Mouse (Mus musculus) lung, embryonic 14.5 days (tissue): ENCODE results near the gene Kdelc1. TPM values are rescaled to one million over a fixed set of nuclear protein-coding genes. Genes with fewer than 3 reads are reported as not detected.
A peak's percentile ranks its signal among the peaks of the same experiment; 100 is the strongest.

Experiments
- ATAC-seq: fragments of 200-750 bp; cut with Nextera tagmentation; 2 replicates; pipeline ENCODE4 v1.8.0; 2017; ENCODE audit warnings: mild to moderate bottlenecking, moderate TSS enrichment, moderate library complexity; ENCODE audit not compliant: insufficient read depth
- DNase-seq: peaks from one replicate; pipeline ENCODE4 v3.0.0-alpha.2; 2015
- H3K27ac ChIP-seq: fragments of 300-500 bp; sonication (generic); 2 replicates; pipeline ENCODE4 v1.5.1; 2014; ENCODE audit warnings: low read depth, mild to moderate bottlenecking, moderate library complexity
- H3K27me3 ChIP-seq: fragments of 300-500 bp; sonication (generic); 2 replicates; pipeline ENCODE4 v1.6.1; 2014; ENCODE audit warnings: low read length, control low read depth; ENCODE audit not compliant: insufficient read depth
- H3K36me3 ChIP-seq: fragments of 300-500 bp; sonication (generic); 2 replicates; pipeline ENCODE4 v1.6.1; 2014; ENCODE audit warnings: control low read depth; ENCODE audit not compliant: insufficient read depth
- H3K4me1 ChIP-seq: fragments of 300-500 bp; sonication (generic); 2 replicates; pipeline ENCODE4 v1.6.1; 2014; ENCODE audit warnings: antibody characterized with exemption, control low read depth; ENCODE audit not compliant: insufficient read depth
- H3K4me2 ChIP-seq: fragments of 300-500 bp; sonication (generic); 2 replicates; pipeline ENCODE4 v1.6.1; 2014; ENCODE audit warnings: mild to moderate bottlenecking
- H3K4me3 ChIP-seq: fragments of 300-500 bp; sonication (generic); 2 replicates; pipeline ENCODE4 v1.5.1; 2014; ENCODE audit warnings: low read depth, low read length
- H3K9ac ChIP-seq: fragments of 300-500 bp; sonication (generic); 2 replicates; pipeline ENCODE4 v1.6.1; 2014
- H3K9me3 ChIP-seq: fragments of 300-500 bp; sonication (generic); 2 replicates; pipeline ENCODE4 v1.6.1; 2016; ENCODE audit warnings: low read depth, low read length, control low read depth
- CTCF ChIP-seq: IDR thresholded peaks from 2 replicates; pipeline ENCODE4 v1.5.1; 2016; ENCODE audit warnings: antibody characterized with exemption, low read depth
- WGBS: fragments of 180-500 bp; shearing (Covaris S2); extraction: QIAGEN DNeasy Blood & Tissue Kit; methylation state at CpG from one replicate; pipeline ENCODE4 v1.1.7; 2014; 5-methylcytosine and 5-hydroxymethylcytosine counted together
- polyA plus RNA-seq: library from polyadenylated mRNA; unstranded; fragments of >200 nt; fragmentation: Nextera tagmentation; extraction: Ambion mirVana; gene quantifications from 2 replicates; pipeline ENCODE4 v1.2.1, GENCODE M21; 2014

The Kdelc1 gene
- polyA plus RNA-seq, 1 experiment from 2014 or later = 71.2 TPM

GRCm38 (mm10) chr1:44147563-44148381 lies 29.2 kb upstream of the Kdelc1 start, which contains the start of gene Ercc5:
Gene Ercc5, plus strand, starts transcription at chr1:44147744.
- Histone ChIP-seq H3K27me3 (no peaks in the 10 kb centered on the region), H3K9ac (peak within 1 kb of the TSS; percentile 88), H3K27ac (peak within 1 kb of the TSS; percentile 98), H3K36me3 (peaks cover 17% of the 10 kb centered on the region), H3K4me3 (peak within 1 kb of the TSS; percentile 86), H3K4me2 (peak within 1 kb of the TSS; percentile 78), H3K4me1 (no peaks in the 10 kb centered on the region), H3K9me3 (no peaks in the 10 kb centered on the region)
- peak; percentile 94 for DNase-seq
- under 1% methylated on average over 66 of the region's 66 CpGs for WGBS
- 0 out of 2 replicates have a peak, but pooled peaks have one; percentile 2 for TF ChIP-seq CTCF
- ATAC-seq = peak; percentile 98

DNA sequence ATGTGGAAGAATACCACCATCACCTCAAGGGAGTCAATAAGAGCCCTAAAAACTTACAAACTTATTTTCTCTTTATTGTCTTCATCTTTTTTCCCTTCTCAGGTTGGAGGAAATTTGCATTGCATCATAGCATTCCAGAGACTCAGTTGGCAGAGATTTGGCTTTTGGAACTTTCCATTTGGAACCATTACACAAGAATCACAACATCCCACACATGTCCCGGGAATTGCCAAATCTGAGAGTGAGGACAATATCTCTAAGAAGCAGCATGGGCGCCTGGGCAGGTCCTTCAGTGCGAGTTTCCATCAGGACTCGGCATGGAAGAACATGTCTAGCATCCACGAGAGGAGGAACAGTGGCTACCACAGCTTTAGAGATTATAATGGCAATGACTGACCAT lies 24.1 kb upstream of the Kdelc1 start:
- no peak overlapping the region for H3K4me2 ChIP-seq

GRCm38 (mm10) chr1:44140232-44140631 lies 21.6 kb upstream of the Kdelc1 start:
- Histone ChIP-seq H3K9me3 (no peaks in the 10 kb centered on the region), H3K27me3 (no peaks in the 10 kb centered on the region), H3K27ac (no peak overlapping the region), H3K9ac (no peak overlapping the region), H3K4me1 (no peaks in the 10 kb centered on the region), H3K4me2 (no peak overlapping the region), H3K36me3 (peaks cover 51% of the 10 kb centered on the region), H3K4me3 (no peak overlapping the region)
- ATAC-seq (no peak), DNase-seq (no peak)
- TF ChIP-seq CTCF = no peak
- 37% methylated on average over 4 of the region's 4 CpGs for WGBS

More for the DNA sequence above, 24.1 kb upstream of the Kdelc1 start:
- H3K27ac ChIP-seq = no peak overlapping the region
- no peaks in the 10 kb centered on the region for H3K9me3 ChIP-seq
- H3K4me1 ChIP-seq = no peaks in the 10 kb centered on the region
- TF ChIP-seq CTCF = no peak
- H3K9ac ChIP-seq = no peak overlapping the region
- 86% methylated on average over 5 of the region's 5 CpGs for WGBS
- peaks cover 46% of the 10 kb centered on the region for H3K36me3 ChIP-seq
- no peak overlapping the region for H3K4me3 ChIP-seq
- no peaks in the 10 kb centered on the region for H3K27me3 ChIP-seq
- no peak for ATAC-seq
- no peak for DNase-seq

GRCm38 (mm10) chr1:44129929-44130581 lies 11.4 kb upstream of the Kdelc1 start:
- Histone ChIP-seq H3K9ac (no peak overlapping the region), H3K4me2 (no peak overlapping the region), H3K36me3 (peaks cover 42% of the 10 kb centered on the region; the same call in 1 of the 2 replicates), H3K27me3 (no peaks in the 10 kb centered on the region), H3K9me3 (no peaks in the 10 kb centered on the region), H3K4me3 (no peak overlapping the region), H3K4me1 (no peaks in the 10 kb centered on the region), H3K27ac (no peak overlapping the region)
- TF ChIP-seq CTCF = no peak
- no peak for ATAC-seq
- DNase-seq = no peak
- WGBS = 58% methylated on average over 4 of the region's 4 CpGs

- no peaks in the 10 kb centered on the region for H3K27me3 ChIP-seq
- 93% methylated on average over 4 of the region's 4 CpGs for WGBS
- TF ChIP-seq CTCF = no peak
- H3K36me3 ChIP-seq = peaks cover 31% of the 10 kb centered on the region; the same call in 1 of the 2 replicates
- no peaks in the 10 kb centered on the region for H3K9me3 ChIP-seq
- H3K27ac ChIP-seq = no peak overlapping the region
- ATAC-seq (no peak), DNase-seq (no peak)
- no peak overlapping the region for H3K4me2 ChIP-seq
- no peak overlapping the region for H3K4me3 ChIP-seq
- no peaks in the 10 kb centered on the region for H3K4me1 ChIP-seq
- H3K9ac ChIP-seq = no peak overlapping the region
Measured at GRCm38 (mm10) chr1:44125590-44125989, 7.0 kb upstream of the Kdelc1 start.

DNA sequence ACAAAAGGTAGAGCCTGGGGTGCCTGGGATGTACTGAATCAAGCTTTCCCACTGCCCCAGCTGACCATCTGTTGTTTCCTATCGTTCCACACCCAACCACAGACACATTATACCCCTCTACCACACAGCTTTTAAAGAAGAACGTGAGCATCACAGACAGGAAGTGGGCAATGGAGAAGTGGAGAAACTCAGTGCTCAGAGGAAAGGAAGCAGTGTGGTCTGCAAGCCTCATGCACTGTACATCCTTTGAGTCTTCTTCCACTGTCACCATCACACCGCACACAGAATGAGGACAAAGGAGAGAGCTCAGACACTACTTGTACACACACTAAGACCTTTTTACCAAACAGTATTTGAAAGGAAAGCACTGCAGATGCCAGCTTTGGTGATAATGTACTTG lies 3.6 kb upstream of the Kdelc1 start:
- Histone ChIP-seq H3K4me2 (no peak overlapping the region), H3K36me3 (peaks cover 9% of the 10 kb centered on the region; the same call in 1 of the 2 replicates), H3K27ac (no peak overlapping the region), H3K27me3 (no peaks in the 10 kb centered on the region), H3K9ac (no peak overlapping the region), H3K4me3 (no peak overlapping the region), H3K4me1 (no peaks in the 10 kb centered on the region), H3K9me3 (no peaks in the 10 kb centered on the region)
- DNase-seq = no peak
- WGBS = 68% methylated on average over 3 of the region's 3 CpGs
- TF ChIP-seq CTCF = no peak
- no peak for ATAC-seq

DNA sequence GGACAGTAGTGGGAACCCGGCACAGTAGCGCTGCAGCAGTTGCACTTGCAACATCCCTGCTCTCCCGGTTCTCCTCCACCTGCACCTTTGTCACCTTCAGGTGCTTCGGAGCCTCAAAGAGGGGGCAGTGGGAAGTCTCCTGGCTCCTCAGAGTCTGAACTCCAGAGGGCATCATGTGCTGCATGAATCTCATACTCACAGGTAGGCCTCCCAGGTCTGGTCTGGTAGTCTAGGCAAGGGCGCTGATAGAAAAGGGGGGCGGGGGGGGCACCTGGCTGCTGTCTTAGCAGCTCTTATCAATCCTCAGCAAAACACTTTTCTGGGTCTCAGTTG lies 1.4 kb upstream of the Kdelc1 start:
- Histone ChIP-seq H3K9me3 (no peaks in the 10 kb centered on the region), H3K4me3 (peak overlapping the region; percentile 65), H3K9ac (peak overlapping the region; percentile 80), H3K4me1 (no peaks in the 10 kb centered on the region), H3K36me3 (peaks cover 15% of the 10 kb centered on the region), H3K27ac (peak overlapping the region; percentile 98), H3K27me3 (no peaks in the 10 kb centered on the region), H3K4me2 (peak overlapping the region; percentile 78)
- TF ChIP-seq CTCF = no peak
- no peak for ATAC-seq
- no peak for DNase-seq
- WGBS = 5% methylated on average over 6 of the region's 6 CpGs
